Mouse (Mus musculus) cortical plate, adult 2 months (tissue): ENCODE measurements at regions not wholly inside any gene's neighbourhood (a gene's known extent, or its start where the extent isn't known, plus 50 kb on each side); places are given as distances from the start of the nearest gene placed in this dataset.

Experiments used
- H3K27ac ChIP-seq: fragments of 200-500 bp; 2 replicates; pipeline ENCODE4 v1.5.1; 2012; ENCODE audit warnings: low read length, control low read depth, inconsistent platforms; ENCODE audit not compliant: insufficient read depth
- H3K4me1 ChIP-seq: fragments of 200-500 bp; 2 replicates; pipeline ENCODE4 v1.6.1; 2011; ENCODE audit warnings: low read length; ENCODE audit not compliant: control insufficient read depth, insufficient read depth
- H3K4me3 ChIP-seq: fragments of 200-500 bp; 2 replicates; pipeline ENCODE4 v1.5.1; 2011; ENCODE audit warnings: mild to moderate bottlenecking, low read length, control low read depth; ENCODE audit not compliant: insufficient read depth
- CTCF ChIP-seq: fragments of 200-500 bp; IDR thresholded peaks from 2 replicates; pipeline ENCODE4 v1.5.1; 2011; ENCODE audit warnings: mild to moderate bottlenecking, control low read depth, low read length; ENCODE audit not compliant: insufficient read depth; ENCODE audit errors: extremely low read depth
- POLR2A ChIP-seq: fragments of 200-500 bp; IDR thresholded peaks from 2 replicates; pipeline ENCODE4 v1.6.1; 2011; ENCODE audit warnings: mild to moderate bottlenecking, low read length, control low read depth; ENCODE audit not compliant: insufficient read depth; ENCODE audit errors: extremely low read depth

DNA sequence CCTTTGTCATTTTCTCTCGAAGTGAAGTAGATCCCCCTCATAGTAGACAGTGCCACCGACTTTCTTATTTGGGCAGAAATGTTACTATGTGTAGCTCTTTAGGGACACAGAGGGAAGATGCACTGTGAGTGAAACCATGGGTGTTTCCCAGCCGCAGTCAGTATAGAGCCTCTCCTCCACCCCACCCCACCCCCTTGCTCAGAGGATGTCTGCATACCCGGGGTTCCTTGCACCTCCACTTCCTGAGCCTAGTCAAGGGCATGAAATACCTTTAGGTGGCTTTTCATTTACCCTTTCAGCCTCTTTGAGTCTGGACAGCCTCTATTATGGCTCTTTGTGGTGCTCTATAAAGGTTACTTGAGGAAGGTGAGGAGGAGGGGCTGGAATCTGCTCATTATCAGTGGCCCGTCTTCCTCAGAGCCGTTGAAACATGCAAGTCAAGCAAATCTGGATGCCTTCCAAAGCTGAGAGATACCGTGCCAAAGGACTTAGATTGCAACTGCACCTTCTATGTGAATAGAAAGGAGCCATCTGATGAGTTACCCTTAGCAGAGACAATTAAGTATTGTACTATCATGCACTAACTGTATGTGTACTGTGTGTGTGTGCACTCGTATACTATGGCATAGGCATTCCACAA lies 251.4 kb upstream of the Prdm1 start:
- H3K4me3 ChIP-seq, result no peak overlapping the region
- H3K27ac ChIP-seq, result no peak overlapping the region
- H3K4me1 ChIP-seq, result no peaks in the 10 kb centered on the region
- TF ChIP-seq POLR2A (no peak), CTCF (no peak)

DNA sequence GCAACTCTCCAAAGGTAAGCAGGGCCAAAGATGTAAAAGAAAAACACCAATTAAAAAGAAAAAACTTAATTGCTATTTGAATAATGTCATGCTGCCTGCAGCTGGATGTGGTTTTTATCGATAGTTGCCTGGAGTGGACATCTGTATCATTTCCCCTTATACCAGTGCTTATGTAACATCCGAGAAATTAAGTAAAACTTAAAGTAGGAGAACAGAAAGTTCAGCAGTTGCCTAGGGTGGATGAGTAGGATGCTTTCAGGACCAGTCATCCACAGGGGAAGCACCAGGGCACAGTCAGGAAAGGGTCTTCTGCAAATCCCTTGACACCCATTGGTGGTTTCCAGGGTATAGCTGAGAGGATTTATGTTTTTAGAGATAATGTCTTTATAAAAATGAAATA lies 248.9 kb upstream of the Prdm1 start:
- H3K27ac ChIP-seq, result no peak overlapping the region
- no peak for TF ChIP-seq POLR2A
- no peak for TF ChIP-seq CTCF
- H3K4me3 ChIP-seq, result no peak overlapping the region
- no peaks in the 10 kb centered on the region for H3K4me1 ChIP-seq

GRCm38 (mm10) chr10:44776175-44776574 lies 247.9 kb upstream of the Prdm1 start:
- no peak for TF ChIP-seq POLR2A
- no peak for TF ChIP-seq CTCF
- Histone ChIP-seq H3K4me1 (no peaks in the 10 kb centered on the region), H3K4me3 (no peak overlapping the region), H3K27ac (no peak overlapping the region)

GRCm38 (mm10) chr10:44765527-44765926 lies 237.2 kb upstream of the Prdm1 start:
- TF ChIP-seq POLR2A, result no peak
- TF ChIP-seq CTCF, result no peak
- Histone ChIP-seq H3K27ac (no peak overlapping the region), H3K4me1 (no peaks in the 10 kb centered on the region), H3K4me3 (no peak overlapping the region)

DNA sequence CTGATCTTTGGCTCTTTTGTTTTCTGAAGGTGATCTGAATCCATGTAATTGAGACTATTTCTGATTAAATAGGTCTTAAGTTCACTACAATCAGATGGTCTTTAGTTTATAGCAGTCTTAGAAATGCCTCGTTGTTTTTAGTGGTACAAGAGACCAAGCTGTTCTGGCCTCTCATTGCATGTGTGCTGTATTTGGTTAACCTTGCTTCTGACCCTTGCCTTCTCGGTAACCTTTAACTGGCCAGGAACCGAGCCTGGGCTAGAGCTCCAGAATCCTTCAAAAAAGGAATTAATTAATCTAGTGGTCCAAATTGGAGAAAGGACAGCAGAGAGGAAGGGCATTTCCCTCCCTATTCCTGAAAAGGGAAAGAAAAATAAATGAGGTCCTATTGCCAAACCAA lies 234.8 kb upstream of the Prdm1 start:
- Histone ChIP-seq H3K4me3 (no peak overlapping the region), H3K4me1 (no peaks in the 10 kb centered on the region), H3K27ac (no peak overlapping the region)
- no peak for TF ChIP-seq CTCF
- no peak for TF ChIP-seq POLR2A

- Histone ChIP-seq H3K4me1 (no peaks in the 10 kb centered on the region), H3K27ac (no peak overlapping the region), H3K4me3 (no peak overlapping the region)
- TF ChIP-seq CTCF (no peak), POLR2A (no peak)
Measured at GRCm38 (mm10) chr10:44762068-44762467, 233.8 kb upstream of the Prdm1 start.

- TF ChIP-seq CTCF (no peak), POLR2A (no peak)
- Histone ChIP-seq H3K4me3 (no peak overlapping the region), H3K4me1 (no peaks in the 10 kb centered on the region), H3K27ac (no peak overlapping the region)
Measured at GRCm38 (mm10) chr10:44761324-44761723, 233.0 kb upstream of the Prdm1 start.

DNA sequence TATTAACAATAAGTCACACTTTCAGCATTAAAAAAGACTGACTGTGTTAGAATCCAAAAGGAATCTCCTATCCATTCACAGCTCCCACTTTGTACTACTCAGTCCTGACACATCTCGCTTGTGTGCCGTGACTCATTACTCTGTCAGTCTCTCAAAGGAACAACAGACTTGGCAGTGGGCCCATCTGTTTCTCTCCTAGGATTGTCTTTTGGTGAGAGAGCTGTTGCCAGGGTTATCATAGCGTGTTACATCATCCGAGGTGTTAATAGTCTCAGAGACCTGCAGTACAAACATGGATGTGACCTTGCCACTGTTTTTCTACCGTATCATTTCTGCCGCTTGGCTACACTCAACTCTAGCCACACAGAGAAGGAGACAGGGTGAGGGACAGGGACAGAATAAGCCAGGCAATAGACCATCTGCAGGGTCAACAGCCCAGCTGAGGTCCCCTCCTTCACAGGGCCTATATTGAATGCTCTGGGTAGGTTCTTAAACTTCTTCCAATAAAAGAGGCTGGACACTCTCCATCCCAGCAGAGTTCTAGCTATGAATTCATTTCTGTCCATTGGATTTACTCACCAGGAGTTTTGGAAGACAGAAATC lies 227.2 kb upstream of the Prdm1 start:
- H3K4me1 ChIP-seq, result no peaks in the 10 kb centered on the region
- H3K27ac ChIP-seq, result no peak overlapping the region
- TF ChIP-seq POLR2A (no peak), CTCF (no peak)

GRCm38 (mm10) chr10:44754930-44755329 lies 226.6 kb upstream of the Prdm1 start:
- H3K4me1 ChIP-seq, result no peaks in the 10 kb centered on the region
- H3K4me3 ChIP-seq, result no peak overlapping the region
- no peak overlapping the region for H3K27ac ChIP-seq
- no peak for TF ChIP-seq POLR2A

More for the DNA sequence above, 227.2 kb upstream of the Prdm1 start:
- H3K4me3 ChIP-seq, result no peak overlapping the region

DNA sequence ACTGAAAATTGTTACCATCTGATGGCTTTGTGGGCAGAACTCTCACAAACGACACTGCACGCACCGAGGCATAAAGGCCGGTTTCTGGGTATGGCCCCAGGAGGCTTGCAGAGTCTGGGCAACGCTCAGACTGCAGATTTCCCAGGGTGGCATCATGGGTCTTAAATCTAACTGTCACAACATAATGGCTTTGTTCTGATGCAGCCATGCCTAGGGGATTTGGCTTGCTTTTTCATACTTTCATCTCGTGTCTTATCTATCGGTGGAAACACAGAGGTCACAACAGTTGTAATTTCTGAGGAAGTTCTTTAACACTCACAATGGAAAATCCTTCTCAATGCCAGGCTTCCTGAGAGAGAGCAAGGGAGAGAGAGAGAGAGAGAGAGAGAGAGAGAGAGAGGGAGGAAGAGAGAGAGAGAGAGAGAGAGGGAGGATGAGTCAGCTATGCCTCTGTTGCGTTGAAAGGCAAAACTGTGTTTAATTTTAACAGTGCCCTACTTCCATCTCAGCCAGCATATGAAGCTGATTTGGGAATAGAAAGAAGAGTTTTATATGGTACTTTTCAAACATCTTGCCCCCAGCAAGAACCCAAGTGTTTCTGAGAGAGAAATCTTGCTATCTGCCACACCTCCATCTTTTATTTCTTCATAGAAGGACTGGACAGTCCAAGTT lies 224.6 kb upstream of the Prdm1 start:
- H3K27ac ChIP-seq, result no peak overlapping the region
- no peaks in the 10 kb centered on the region for H3K4me1 ChIP-seq
- H3K4me3 ChIP-seq, result no peak overlapping the region
- TF ChIP-seq CTCF (no peak), POLR2A (no peak)
